Mouse (Mus musculus): ENCODE results near the gene Coq4. TPM values are rescaled to one million over a fixed set of nuclear protein-coding genes. Genes with fewer than 3 reads are reported as not detected.

Coq4 gene
- polyA plus RNA-seq, 1 experiment from 2014 or later, result 23.8 TPM

Small RNA genes within 50 kb of the gene (microRNA-seq; reads per million reads assigned to microRNA genes)
- gene Mir219a-2 (not detected), gene Mir219b (not detected)

Other genes with a start within 250 kb of the Coq4 start
- 13.2 and 14.5 TPM in 2 replicates for gene Rapgef1, start 167.8 kb upstream of the Coq4 start, polyA plus RNA-seq (2016; fragmentation: Nextera tagmentation; extraction: Ambion mirVana)
- not detected in 2 replicates for gene Gm13420, start 35.8 kb upstream of the Coq4 start, polyA plus RNA-seq (2016; fragmentation: Nextera tagmentation; extraction: Ambion mirVana)
- gene Gm13547, start 28.2 kb upstream of the Coq4 start, polyA plus RNA-seq (2016; fragmentation: Nextera tagmentation; extraction: Ambion mirVana), result 0.44 TPM in 1 of 2 replicates, not detected in the other
- gene Trub2, start 1.0 kb downstream of the Coq4 start, polyA plus RNA-seq (2016; fragmentation: Nextera tagmentation; extraction: Ambion mirVana), result 25.8 and 26.6 TPM in 2 replicates
- gene Slc27a4, start 15.1 kb downstream of the Coq4 start, polyA plus RNA-seq (2016; fragmentation: Nextera tagmentation; extraction: Ambion mirVana), result 10.9 and 11.0 TPM in 2 replicates
- gene Urm1, start 32.6 kb downstream of the Coq4 start, polyA plus RNA-seq (2016; fragmentation: Nextera tagmentation; extraction: Ambion mirVana), result 15.6 and 15.7 TPM in 2 replicates
- 24.7 and 26.9 TPM in 2 replicates for gene Cercam, start 81.7 kb downstream of the Coq4 start, polyA plus RNA-seq (2016; fragmentation: Nextera tagmentation; extraction: Ambion mirVana)
- 64.1 and 72.2 TPM in 2 replicates for gene Odf2, start 101.7 kb downstream of the Coq4 start, polyA plus RNA-seq (2016; fragmentation: Nextera tagmentation; extraction: Ambion mirVana)
- gene Gle1, start 147.9 kb downstream of the Coq4 start, polyA plus RNA-seq (2016; fragmentation: Nextera tagmentation; extraction: Ambion mirVana), result 42.8 and 43.3 TPM in 2 replicates
- gene Sptan1, start 178.1 kb downstream of the Coq4 start, polyA plus RNA-seq (2016; fragmentation: Nextera tagmentation; extraction: Ambion mirVana), result 124 and 141 TPM in 2 replicates

Data from heart, embryonic 12.5 days (tissue).